Mouse (Mus musculus): ENCODE measurements around the gene Farsa. TPM values are rescaled to one million over a fixed set of nuclear protein-coding genes. Genes with fewer than 3 reads are reported as not detected.

The Farsa gene
- polyA plus RNA-seq, 1 experiment from 2014 or later = 83.1 TPM

- Histone ChIP-seq H3K27ac (peak overlapping the region; percentile 35; the same call in 1 of the 2 replicates), H3K9ac (no peak overlapping the region), H3K36me3 (peaks cover 9% of the 10 kb centered on the region), H3K9me3 (replicated peaks) (no peaks in the 10 kb centered on the region), H3K4me3 (replicated peaks) (peak overlapping the region; percentile 54), H3K4me1 (replicated peaks) (peaks cover 43% of the 10 kb centered on the region), H3K27me3 (peaks cover 65% of the 10 kb centered on the region), H3K4me2 (peak overlapping the region; percentile 88)
- peak; percentile 27; the same call in 1 of the 2 replicates for ATAC-seq (ENCODE audit: low read depth)
- 24% methylated on average over 4 of the region's 4 CpGs for WGBS (ENCODE audit: insufficient replicate concordance)
- DNase-seq = peak; percentile 72
These were observed 57.2 kb downstream of the Farsa start for GRCm38 (mm10) chr8:84913960-84914359.

GRCm38 (mm10) chr8:84915269-84915668 is 58.5 kb downstream of the Farsa start:
- Histone ChIP-seq H3K27me3 (peaks cover 77% of the 10 kb centered on the region), H3K4me1 (replicated peaks) (peaks cover 30% of the 10 kb centered on the region), H3K27ac (no peak overlapping the region), H3K4me3 (replicated peaks) (no peak overlapping the region), H3K4me2 (no peak overlapping the region), H3K9ac (no peak overlapping the region), H3K9me3 (replicated peaks) (no peaks in the 10 kb centered on the region), H3K36me3 (peaks cover 7% of the 10 kb centered on the region)
- DNase-seq = no peak
- WGBS (ENCODE audit: insufficient replicate concordance) = 81% methylated on average over 8 of the region's 8 CpGs
- ATAC-seq (ENCODE audit: low read depth) = no peak

- no peaks in the 10 kb centered on the region for H3K9me3 ChIP-seq (replicated peaks)
- ATAC-seq (ENCODE audit: low read depth) (no peak), DNase-seq (no peak)
- no peak overlapping the region for H3K4me2 ChIP-seq
- peaks cover 21% of the 10 kb centered on the region for H3K4me1 ChIP-seq (replicated peaks)
- peaks cover 60% of the 10 kb centered on the region for H3K27me3 ChIP-seq
- no peak overlapping the region for H3K27ac ChIP-seq
- H3K9ac ChIP-seq = no peak overlapping the region
- no peaks in the 10 kb centered on the region for H3K36me3 ChIP-seq
- 27% methylated on average over 20 of the region's 20 CpGs for WGBS (ENCODE audit: insufficient replicate concordance)
- H3K4me3 ChIP-seq (replicated peaks) = no peak overlapping the region
These were observed 61.0 kb downstream of the Farsa start for GRCm38 (mm10) chr8:84917781-84918180.

GRCm38 (mm10) chr8:84918646-84919045 is 61.9 kb downstream of the Farsa start:
- H3K9me3 ChIP-seq (replicated peaks) = no peaks in the 10 kb centered on the region
- no peak overlapping the region for H3K4me3 ChIP-seq (replicated peaks)
- H3K27ac ChIP-seq = no peak overlapping the region
- 73% methylated on average over 15 of the region's 15 CpGs for WGBS (ENCODE audit: insufficient replicate concordance)
- H3K4me2 ChIP-seq = no peak overlapping the region
- H3K4me1 ChIP-seq (replicated peaks) = peaks cover 12% of the 10 kb centered on the region
- H3K9ac ChIP-seq = no peak overlapping the region
- no peaks in the 10 kb centered on the region for H3K36me3 ChIP-seq
- no peak for DNase-seq
- peaks cover 61% of the 10 kb centered on the region for H3K27me3 ChIP-seq
- no peak for ATAC-seq (ENCODE audit: low read depth)

Small RNA genes lying within 50 kb of the gene (microRNA-seq; reads per million reads assigned to microRNA genes)
- 10.0 reads per million, percentile 23 among the genes with 10 or more reads in this experiment for gene Mir7069

Other genes with a start within 250 kb of the Farsa start
- gene Ier2, start 194.1 kb upstream of the Farsa start, polyA plus RNA-seq (2015; fragmentation: Nextera tagmentation; extraction: Ambion mirVana) = 20.5 and 24.1 TPM in 2 replicates
- gene Trmt1, start 170.7 kb upstream of the Farsa start, polyA plus RNA-seq (2015; fragmentation: Nextera tagmentation; extraction: Ambion mirVana) = 45.9 and 46.8 TPM in 2 replicates
- gene Nacc1, start 169.1 kb upstream of the Farsa start, polyA plus RNA-seq (2015; fragmentation: Nextera tagmentation; extraction: Ambion mirVana) = 6.9 and 7.6 TPM in 2 replicates
- gene Lyl1, start 155.5 kb upstream of the Farsa start, polyA plus RNA-seq (2015; fragmentation: Nextera tagmentation; extraction: Ambion mirVana) = 61.2 and 61.3 TPM in 2 replicates
- 9.6 and 10.0 TPM in 2 replicates for gene G430095P16Rik, start 134.0 kb upstream of the Farsa start, polyA plus RNA-seq (2015; fragmentation: Nextera tagmentation; extraction: Ambion mirVana)
- gene Nfix, start 56.6 kb upstream of the Farsa start, polyA plus RNA-seq (2015; fragmentation: Nextera tagmentation; extraction: Ambion mirVana) = 2.3 and 3.4 TPM in 2 replicates
- 3.3 and 3.7 TPM in 2 replicates for gene Dand5, start 34.2 kb upstream of the Farsa start, polyA plus RNA-seq (2015; fragmentation: Nextera tagmentation; extraction: Ambion mirVana)
- 60.6 and 63.2 TPM in 2 replicates for gene Gadd45gip1, start 25.5 kb upstream of the Farsa start, polyA plus RNA-seq (2015; fragmentation: Nextera tagmentation; extraction: Ambion mirVana)
- 269 and 278 TPM in 2 replicates for gene Rad23a, start 16.3 kb upstream of the Farsa start, polyA plus RNA-seq (2015; fragmentation: Nextera tagmentation; extraction: Ambion mirVana)
- 511 and 613 TPM in 2 replicates for gene Calr, start 10.1 kb upstream of the Farsa start, polyA plus RNA-seq (2015; fragmentation: Nextera tagmentation; extraction: Ambion mirVana)
- 84.1 and 90.4 TPM in 2 replicates for gene Syce2, start 15.1 kb downstream of the Farsa start, polyA plus RNA-seq (2015; fragmentation: Nextera tagmentation; extraction: Ambion mirVana)
- gene Gcdh, start 36.9 kb downstream of the Farsa start, polyA plus RNA-seq (2015; fragmentation: Nextera tagmentation; extraction: Ambion mirVana) = 44.7 and 48.6 TPM in 2 replicates
- 469 and 494 TPM in 2 replicates for gene Klf1, start 44.9 kb downstream of the Farsa start, polyA plus RNA-seq (2015; fragmentation: Nextera tagmentation; extraction: Ambion mirVana)
- 9.3 and 10.4 TPM in 2 replicates for gene Dnase2a, start 51.6 kb downstream of the Farsa start, polyA plus RNA-seq (2015; fragmentation: Nextera tagmentation; extraction: Ambion mirVana)
- 0.12 and 0.13 TPM in 2 replicates for gene Mast1, start 80.4 kb downstream of the Farsa start, polyA plus RNA-seq (2015; fragmentation: Nextera tagmentation; extraction: Ambion mirVana)
- 0.33 and 0.56 TPM in 2 replicates for gene Rtbdn, start 90.0 kb downstream of the Farsa start, polyA plus RNA-seq (2015; fragmentation: Nextera tagmentation; extraction: Ambion mirVana)
- not detected in 2 replicates for gene Gm49661, start 112.4 kb downstream of the Farsa start, polyA plus RNA-seq (2015; fragmentation: Nextera tagmentation; extraction: Ambion mirVana)
- 1,982 and 2,114 TPM in 2 replicates for gene Prdx2, start 112.6 kb downstream of the Farsa start, polyA plus RNA-seq (2015; fragmentation: Nextera tagmentation; extraction: Ambion mirVana)
- gene Rnaseh2a, start 112.8 kb downstream of the Farsa start, polyA plus RNA-seq (2015; fragmentation: Nextera tagmentation; extraction: Ambion mirVana) = 130 TPM in 2 replicates
- 12.2 and 15.3 TPM in 2 replicates for gene Junb, start 121.7 kb downstream of the Farsa start, polyA plus RNA-seq (2015; fragmentation: Nextera tagmentation; extraction: Ambion mirVana)
- gene Hook2, start 133.6 kb downstream of the Farsa start, polyA plus RNA-seq (2015; fragmentation: Nextera tagmentation; extraction: Ambion mirVana) = 7.2 and 7.4 TPM in 2 replicates
- not detected in 2 replicates for gene Best2, start 157.5 kb downstream of the Farsa start, polyA plus RNA-seq (2015; fragmentation: Nextera tagmentation; extraction: Ambion mirVana)
- gene Asna1, start 168.3 kb downstream of the Farsa start, polyA plus RNA-seq (2015; fragmentation: Nextera tagmentation; extraction: Ambion mirVana) = 80.1 and 81.5 TPM in 2 replicates
- 83.1 and 91.4 TPM in 2 replicates for gene Trir, start 169.8 kb downstream of the Farsa start, polyA plus RNA-seq (2015; fragmentation: Nextera tagmentation; extraction: Ambion mirVana)
- gene Tnpo2, start 179.9 kb downstream of the Farsa start, polyA plus RNA-seq (2015; fragmentation: Nextera tagmentation; extraction: Ambion mirVana) = 24.0 and 28.2 TPM in 2 replicates
- 8.7 and 9.0 TPM in 2 replicates for gene Fbxw9, start 203.1 kb downstream of the Farsa start, polyA plus RNA-seq (2015; fragmentation: Nextera tagmentation; extraction: Ambion mirVana)
- not detected in 2 replicates for gene Gm5741, start 211.0 kb downstream of the Farsa start, polyA plus RNA-seq (2015; fragmentation: Nextera tagmentation; extraction: Ambion mirVana)
- 41.2 and 42.9 TPM in 2 replicates for gene Dhps, start 214.8 kb downstream of the Farsa start, polyA plus RNA-seq (2015; fragmentation: Nextera tagmentation; extraction: Ambion mirVana)
- gene Wdr83os, start 223.8 kb downstream of the Farsa start, polyA plus RNA-seq (2015; fragmentation: Nextera tagmentation; extraction: Ambion mirVana) = 69.1 and 70.5 TPM in 2 replicates
- gene Wdr83, start 224.3 kb downstream of the Farsa start, polyA plus RNA-seq (2015; fragmentation: Nextera tagmentation; extraction: Ambion mirVana) = 26.5 and 28.1 TPM in 2 replicates
- 20.0 and 24.1 TPM in 2 replicates for gene Man2b1, start 226.3 kb downstream of the Farsa start, polyA plus RNA-seq (2015; fragmentation: Nextera tagmentation; extraction: Ambion mirVana)

Measured in liver, embryonic 13.5 days (tissue).